Mouse (Mus musculus) regulatory T cell (primary cell): ENCODE data around the gene Timm17a.

Experiments used
- in situ Hi-C: fragments of 300-600 bp; cut with MboI, MseI; formaldehyde crosslinking; loops from one replicate; pipeline ENCODE4 v1.15.1; 2025; ENCODE audit warnings: high pct_unique_total_duplicates

Timm17a gene

GRCm38 (mm10) chr1:135313284-135314031 lies at the start of gene Timm17a:
TSS of gene Timm17a (minus strand) at chr1:135313778.
- in situ Hi-C loops = no loop called here

DNA sequence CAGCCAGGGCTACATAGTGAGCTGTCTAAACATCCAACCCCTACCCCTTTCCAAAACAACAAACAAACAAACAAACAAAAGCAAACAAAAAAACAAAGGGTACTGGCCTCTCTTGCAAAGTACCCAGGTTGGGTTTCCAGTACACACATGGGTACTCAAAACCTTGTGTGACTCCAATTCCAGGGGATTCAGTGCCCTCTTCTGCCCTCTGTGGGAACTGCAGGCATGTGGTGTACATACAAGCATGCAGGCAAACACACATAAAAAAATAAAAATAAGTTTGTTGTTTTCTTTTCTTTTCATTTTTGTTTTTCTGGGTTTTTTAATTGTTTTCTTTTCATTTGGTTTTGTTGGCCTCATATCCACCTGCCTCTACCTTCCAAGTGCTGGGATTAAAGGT lies 48.5 kb upstream of the Timm17a start:
- in situ Hi-C loops = loop anchor here (25.0 kb wide), 1 partner anchor 200 kb away; the partner anchor contains the start of gene Gpr37l1

- in situ Hi-C loops = loop anchor here (25.0 kb wide), 1 partner anchor 199 kb away; the partner anchor contains the start of gene Gpr37l1
Observed at GRCm38 (mm10) chr1:135361491-135361890, 47.9 kb upstream of the Timm17a start.

- in situ Hi-C loops = loop anchor here (25.0 kb wide), 1 partner anchor 197 kb away; the partner anchor contains the start of gene Gpr37l1
Observed at GRCm38 (mm10) chr1:135359071-135359470, 45.5 kb upstream of the Timm17a start.

DNA sequence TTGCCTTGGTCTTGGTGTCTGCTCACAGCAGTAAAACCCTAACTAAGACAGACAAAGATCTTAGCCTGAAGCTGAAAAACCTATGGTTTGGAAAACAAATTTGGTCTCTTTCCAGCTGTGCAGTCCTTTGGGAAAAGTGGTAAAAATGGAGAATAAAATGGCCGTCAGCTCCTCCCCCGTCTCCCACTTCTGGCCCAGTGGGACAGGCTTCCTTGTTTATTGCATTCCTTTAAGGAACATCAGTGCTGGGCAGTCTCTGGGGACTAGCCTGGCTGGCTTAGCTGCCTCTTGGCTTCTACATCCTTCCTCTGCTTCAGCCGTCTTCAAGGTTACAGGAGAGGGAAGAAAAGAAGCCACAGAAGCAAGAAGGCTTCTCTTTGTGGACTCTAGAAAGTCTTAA lies 38.4 kb upstream of the Timm17a start:
- in situ Hi-C loops = loop anchor here (25.0 kb wide), 1 partner anchor 190 kb away; the partner anchor contains the start of gene Gpr37l1

- in situ Hi-C loops = loop anchor here (25.0 kb wide), 1 partner anchor 1335 kb away; no protein-coding TSS in a partner anchor
Observed at GRCm38 (mm10) chr1:135347498-135348169, 34.1 kb upstream of the Timm17a start.

DNA sequence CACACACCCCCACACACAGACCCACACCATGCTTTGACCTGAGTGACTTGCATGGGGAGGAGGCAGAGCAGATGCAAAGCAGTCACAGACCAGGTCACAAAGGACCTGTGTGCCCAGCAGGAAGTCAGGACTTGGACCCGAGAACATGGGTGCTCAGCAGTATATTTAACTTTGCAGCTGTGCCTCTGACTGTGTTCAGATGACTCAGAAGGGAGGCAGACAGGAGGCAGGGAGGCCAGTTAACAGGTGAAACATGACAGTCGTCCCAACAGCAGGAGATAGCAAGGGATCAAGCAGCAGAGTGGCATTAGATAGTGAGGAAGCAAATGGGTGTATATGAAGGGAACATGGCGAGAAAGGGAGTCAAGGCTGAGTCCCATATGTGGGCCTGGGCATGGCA lies 33.3 kb upstream of the Timm17a start:
- in situ Hi-C loops = loop anchor here (25.0 kb wide), 1 partner anchor 1335 kb away; no protein-coding TSS in a partner anchor

- in situ Hi-C loops = loop anchor here (25.0 kb wide), 1 partner anchor 1332 kb away; no protein-coding TSS in a partner anchor
Observed at GRCm38 (mm10) chr1:135344026-135344425, 30.4 kb upstream of the Timm17a start.

- in situ Hi-C loops = loop anchor here (25.0 kb wide), 1 partner anchor 1330 kb away; no protein-coding TSS in a partner anchor
Observed at GRCm38 (mm10) chr1:135341947-135342346, 28.4 kb upstream of the Timm17a start.

DNA sequence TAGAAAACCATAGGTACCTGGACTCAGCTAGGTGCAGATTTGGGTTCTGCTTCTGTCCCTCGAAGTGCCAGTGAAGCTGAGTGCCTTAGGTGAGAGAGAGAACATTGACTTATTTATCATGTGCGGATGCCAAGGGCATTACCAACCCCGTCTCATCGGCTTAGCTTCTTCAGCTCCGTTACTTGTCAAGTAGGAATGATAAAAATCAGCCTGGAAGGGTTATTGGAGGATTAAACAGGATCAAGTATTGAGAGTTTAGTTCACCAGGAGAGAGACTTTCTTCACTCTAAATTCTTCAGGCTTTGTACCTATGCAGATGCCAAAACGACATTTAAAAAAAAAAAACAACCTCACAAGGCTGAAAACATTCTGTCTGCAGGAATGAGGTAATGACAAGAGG lies 17.0 kb upstream of the Timm17a start:
- in situ Hi-C loops = loop anchor here (10.0 to 25.0 kb wide), 2 partner anchors 654 to 1318 kb away; no protein-coding TSS in a partner anchor

- in situ Hi-C loops = loop anchor here (25.0 kb wide), 1 partner anchor 1316 kb away; no protein-coding TSS in a partner anchor
Observed at GRCm38 (mm10) chr1:135328368-135328767, 14.8 kb upstream of the Timm17a start.

DNA sequence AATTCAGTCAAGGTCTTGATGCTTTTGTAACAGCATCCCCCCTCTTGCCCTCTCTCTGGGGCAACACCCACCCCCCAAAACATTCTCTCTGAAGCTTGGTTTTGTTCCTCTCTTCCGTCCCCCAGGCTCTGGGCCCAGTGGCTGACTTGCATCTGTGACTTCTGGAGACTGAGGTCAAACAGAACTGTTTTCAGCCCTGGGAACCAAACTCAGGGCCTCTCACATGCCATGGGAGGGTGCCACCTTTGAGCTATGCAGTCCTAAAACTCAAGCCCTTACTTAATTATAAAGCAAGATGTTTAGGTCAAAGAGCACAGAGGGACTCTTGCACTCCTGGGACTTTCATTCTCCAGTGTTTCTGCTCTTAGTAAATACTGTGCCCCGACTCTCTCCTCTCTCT lies 12.4 kb upstream of the Timm17a start:
- in situ Hi-C loops = loop anchor here (25.0 kb wide), 1 partner anchor 1314 kb away; no protein-coding TSS in a partner anchor

DNA sequence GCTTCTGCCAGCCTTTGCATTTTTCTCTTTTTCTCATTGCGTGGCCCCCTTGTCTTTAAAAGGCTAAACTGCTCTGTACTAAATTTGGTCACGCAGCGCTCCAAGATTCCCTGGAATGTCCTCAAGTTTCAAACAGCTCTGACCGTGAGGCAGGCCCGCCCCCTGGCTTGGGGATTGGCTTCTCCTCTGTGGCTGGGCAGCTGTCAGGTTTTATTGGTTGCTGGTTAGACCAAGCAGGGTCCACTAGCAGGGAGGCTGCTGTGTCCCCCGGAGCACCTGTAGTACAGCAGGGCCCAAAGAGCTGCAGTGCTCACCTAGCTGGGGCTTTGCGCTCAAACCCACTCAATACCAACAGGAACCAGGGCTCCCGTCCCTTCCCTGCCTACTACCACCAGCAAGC lies 11.0 kb upstream of the Timm17a start, which contains the start of gene Lmod1:
Gene Lmod1 (plus strand): TSS at position 237 of the 400 bp plus-strand sequence.
- in situ Hi-C loops = no loop called here

- in situ Hi-C loops = no loop called here
Observed at GRCm38 (mm10) chr1:135323367-135323901, 9.9 kb upstream of the Timm17a start.

DNA sequence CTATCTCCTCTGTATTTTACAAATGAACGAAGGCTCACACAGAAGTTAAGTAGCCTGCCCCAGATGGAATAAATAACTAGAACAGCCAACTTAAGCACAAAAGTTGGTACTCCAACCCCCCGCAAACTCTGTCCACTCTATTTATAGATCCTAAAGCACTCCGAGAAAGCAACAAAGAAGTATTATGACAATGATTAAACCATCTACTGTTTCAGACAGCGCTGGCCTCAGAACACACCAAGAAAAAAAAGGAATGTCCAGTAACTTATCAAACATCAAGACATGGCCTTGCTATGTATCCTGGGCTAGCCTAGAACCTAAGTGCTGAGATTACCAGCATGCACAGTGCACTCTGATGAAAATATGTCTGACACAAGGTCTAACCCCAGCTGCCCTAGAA lies 1.4 kb downstream of the Timm17a start:
- in situ Hi-C loops = no loop called here

GRCm38 (mm10) chr1:135311356-135311755 lies 2.2 kb downstream of the Timm17a start:
- in situ Hi-C loops = no loop called here

GRCm38 (mm10) chr1:135290908-135291307 lies 22.7 kb downstream of the Timm17a start:
- in situ Hi-C loops = loop anchor here (10.0 kb wide), 1 partner anchor 1244 kb away; no protein-coding TSS in a partner anchor

- in situ Hi-C loops = no loop called here
Observed at GRCm38 (mm10) chr1:135286311-135286710, 27.3 kb downstream of the Timm17a start.

- in situ Hi-C loops = no loop called here
Observed at GRCm38 (mm10) chr1:135283826-135284291, 29.7 kb downstream of the Timm17a start, which contains the start of gene Rnpep. TSS of gene Rnpep (minus strand) at chr1:135284084.

- in situ Hi-C loops = no loop called here
Observed at GRCm38 (mm10) chr1:135283287-135283825, 30.2 kb downstream of the Timm17a start.
